Mouse (Mus musculus): ENCODE results near the gene Spg7. TPM values are rescaled to one million over a fixed set of nuclear protein-coding genes. Genes with fewer than 3 reads are reported as not detected.
"Not testable (repeated sequence)": the region's sequence is repeated elsewhere in the genome, so short reads cannot be mapped to it uniquely, and the experiment has no call there.

Spg7 gene
- polyA plus RNA-seq, 1 experiment from 2014 or later, result 34.2 TPM

GRCm38 (mm10) chr8:123043941-123044340, 18.8 kb upstream of the Spg7 start:
- no peak overlapping the region for H3K27ac ChIP-seq (ENCODE audit: low read depth, low read length)
- ATAC-seq (no peak), DNase-seq (ENCODE audit: low spot score) (no peak)
- no peak overlapping the region for H3K4me3 ChIP-seq (ENCODE audit: low read depth, low read length)
- H3K4me2 ChIP-seq (ENCODE audit: low read length), result no peak overlapping the region
- H3K9ac ChIP-seq (ENCODE audit: low read length), result no peak overlapping the region
- H3K9me3 ChIP-seq (replicated peaks; ENCODE audit: control insufficient read depth, low read length), result no peaks in the 10 kb centered on the region
- no peaks in the 10 kb centered on the region for H3K27me3 ChIP-seq (replicated peaks; ENCODE audit: control insufficient read depth, insufficient read depth, low read length)
- 0 out of 2 replicates have a peak, but pooled peaks cover 3% of the 10 kb centered on the region for H3K36me3 ChIP-seq (ENCODE audit: control insufficient read depth, insufficient read depth, low read length)
- peaks cover 26% of the 10 kb centered on the region for H3K4me1 ChIP-seq (ENCODE audit: control insufficient read depth, insufficient read depth, low read length)
- WGBS, result 91% methylated on average over 3 of the region's 3 CpGs

DNA sequence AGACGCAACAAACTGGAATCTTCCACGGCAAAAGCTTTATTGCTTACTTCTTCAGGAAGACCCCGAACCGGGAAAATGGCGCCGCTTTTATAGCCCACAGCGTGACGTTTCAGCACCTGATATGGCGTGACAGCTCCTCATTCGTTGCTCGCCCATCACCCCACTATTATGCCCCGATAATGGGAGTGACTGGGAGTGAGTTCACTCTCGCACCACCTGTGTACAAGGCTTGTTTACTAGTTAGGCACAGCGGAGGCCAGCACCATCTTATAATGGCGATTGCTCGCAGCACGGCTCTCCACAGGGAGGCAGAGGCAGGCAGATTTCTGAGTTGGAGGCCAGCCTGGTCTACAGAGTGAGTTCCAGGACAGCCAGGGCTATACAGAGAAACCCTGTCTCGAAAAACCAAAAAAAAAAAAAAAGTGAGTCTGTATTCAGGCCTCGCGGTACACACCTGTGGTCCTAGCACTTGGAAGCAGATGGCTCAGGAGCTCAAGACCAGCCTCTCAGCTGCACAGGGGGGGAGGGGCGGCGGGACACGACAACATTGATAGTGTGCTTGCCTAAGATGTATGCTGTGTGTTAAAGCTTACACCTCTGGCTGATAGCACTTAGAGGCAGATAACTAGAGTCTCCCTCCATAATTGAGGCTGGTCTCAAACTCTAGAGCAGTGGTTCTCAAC, 17.9 kb upstream of the Spg7 start:
- not testable (repeated sequence) for DNase-seq (ENCODE audit: low spot score); H3K4me2 ChIP-seq (ENCODE audit: low read length); H3K4me3 ChIP-seq (ENCODE audit: low read depth, low read length); H3K36me3 ChIP-seq (ENCODE audit: control insufficient read depth, insufficient read depth, low read length); H3K27ac ChIP-seq (ENCODE audit: low read depth, low read length); H3K9me3 ChIP-seq (replicated peaks; ENCODE audit: control insufficient read depth, low read length); H3K9ac ChIP-seq (ENCODE audit: low read length); ATAC-seq; H3K27me3 ChIP-seq (replicated peaks; ENCODE audit: control insufficient read depth, insufficient read depth, low read length)
- 95% methylated on average over 22 of the region's 23 CpGs for WGBS
- H3K4me1 ChIP-seq (ENCODE audit: control insufficient read depth, insufficient read depth, low read length), result peaks cover 16% of the 10 kb centered on the region

DNA sequence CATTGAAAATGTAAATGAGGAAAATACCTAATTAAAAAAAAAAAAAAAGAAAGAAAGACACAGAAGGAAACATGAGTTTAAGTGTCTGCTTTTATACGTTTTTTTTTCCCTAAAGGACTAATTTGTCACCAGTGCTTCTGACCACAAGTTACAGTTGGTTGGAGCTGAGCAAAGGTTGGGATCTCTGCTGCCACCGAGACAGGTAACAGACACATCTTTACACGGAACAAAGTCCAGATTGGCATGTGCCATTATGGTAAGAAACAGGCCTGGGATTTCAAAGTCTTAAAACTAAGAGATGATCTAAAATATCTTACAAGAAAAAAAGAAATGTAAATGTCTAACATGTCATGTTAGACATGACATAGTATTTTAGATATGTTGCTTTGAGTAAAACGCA, 16.0 kb upstream of the Spg7 start:
- no peaks in the 10 kb centered on the region for H3K9me3 ChIP-seq (replicated peaks; ENCODE audit: control insufficient read depth, low read length)
- peaks cover 7% of the 10 kb centered on the region for H3K4me1 ChIP-seq (ENCODE audit: control insufficient read depth, insufficient read depth, low read length)
- ATAC-seq, result no peak
- H3K9ac ChIP-seq (ENCODE audit: low read length), result no peak overlapping the region
- 78% methylated on average over 4 of the region's 4 CpGs for WGBS
- no peaks in the 10 kb centered on the region for H3K27me3 ChIP-seq (replicated peaks; ENCODE audit: control insufficient read depth, insufficient read depth, low read length)
- H3K4me3 ChIP-seq (ENCODE audit: low read depth, low read length), result no peak overlapping the region
- H3K4me2 ChIP-seq (ENCODE audit: low read length), result no peak overlapping the region
- 0 out of 2 replicates have a peak, but pooled peaks cover 3% of the 10 kb centered on the region for H3K36me3 ChIP-seq (ENCODE audit: control insufficient read depth, insufficient read depth, low read length)
- H3K27ac ChIP-seq (ENCODE audit: low read depth, low read length), result no peak overlapping the region
- DNase-seq (ENCODE audit: low spot score), result no peak

DNA sequence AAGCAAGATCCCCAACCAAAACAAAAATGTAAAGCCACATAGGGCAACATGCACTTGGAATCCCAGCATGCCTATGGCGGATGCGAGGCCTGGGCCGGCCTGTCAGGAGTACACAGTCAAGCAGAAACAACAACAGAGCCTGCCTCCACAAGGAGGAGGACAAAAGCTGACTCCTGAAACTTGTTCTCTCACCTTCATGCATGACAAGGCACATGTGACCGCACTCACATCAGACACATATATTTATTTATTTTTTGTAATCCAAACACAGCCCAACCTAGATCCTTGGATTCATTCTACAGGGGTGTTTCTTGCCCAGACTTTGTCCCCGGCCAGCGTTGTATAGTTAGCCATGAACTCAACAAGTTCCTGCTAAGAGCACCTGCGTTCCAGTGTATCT, 14.9 kb upstream of the Spg7 start:
- ATAC-seq (no peak), DNase-seq (ENCODE audit: low spot score) (no peak)
- no peaks in the 10 kb centered on the region for H3K9me3 ChIP-seq (replicated peaks; ENCODE audit: control insufficient read depth, low read length)
- WGBS, result 90% methylated on average over 7 of the region's 7 CpGs
- H3K9ac ChIP-seq (ENCODE audit: low read length), result no peak overlapping the region
- no peak overlapping the region for H3K27ac ChIP-seq (ENCODE audit: low read depth, low read length)
- H3K27me3 ChIP-seq (replicated peaks; ENCODE audit: control insufficient read depth, insufficient read depth, low read length), result no peaks in the 10 kb centered on the region
- H3K4me1 ChIP-seq (ENCODE audit: control insufficient read depth, insufficient read depth, low read length), result peaks cover 7% of the 10 kb centered on the region
- no peak overlapping the region for H3K4me3 ChIP-seq (ENCODE audit: low read depth, low read length)
- H3K36me3 ChIP-seq (ENCODE audit: control insufficient read depth, insufficient read depth, low read length), result 0 out of 2 replicates have a peak, but pooled peaks cover 3% of the 10 kb centered on the region
- H3K4me2 ChIP-seq (ENCODE audit: low read length), result no peak overlapping the region

GRCm38 (mm10) chr8:123048402-123048801, 14.3 kb upstream of the Spg7 start:
- no peak for DNase-seq (ENCODE audit: low spot score)
- WGBS, result 87% methylated on average over 7 of the region's 7 CpGs
- Histone ChIP-seq H3K27me3 (replicated peaks; ENCODE audit: control insufficient read depth, insufficient read depth, low read length) (no peaks in the 10 kb centered on the region), H3K36me3 (ENCODE audit: control insufficient read depth, insufficient read depth, low read length) (0 out of 2 replicates have a peak, but pooled peaks cover 3% of the 10 kb centered on the region), H3K27ac (ENCODE audit: low read depth, low read length) (no peak overlapping the region), H3K9me3 (replicated peaks; ENCODE audit: control insufficient read depth, low read length) (no peaks in the 10 kb centered on the region), H3K9ac (ENCODE audit: low read length) (no peak overlapping the region), H3K4me3 (ENCODE audit: low read depth, low read length) (no peak overlapping the region), H3K4me2 (ENCODE audit: low read length) (no peak overlapping the region), H3K4me1 (ENCODE audit: control insufficient read depth, insufficient read depth, low read length) (peaks cover 3% of the 10 kb centered on the region)
- ATAC-seq, result no peak

- Histone ChIP-seq H3K27ac (ENCODE audit: low read depth, low read length) (no peak overlapping the region), H3K27me3 (replicated peaks; ENCODE audit: control insufficient read depth, insufficient read depth, low read length) (no peaks in the 10 kb centered on the region), H3K4me2 (ENCODE audit: low read length) (no peak overlapping the region), H3K9me3 (replicated peaks; ENCODE audit: control insufficient read depth, low read length) (no peaks in the 10 kb centered on the region), H3K9ac (ENCODE audit: low read length) (no peak overlapping the region), H3K4me1 (ENCODE audit: control insufficient read depth, insufficient read depth, low read length) (no peaks in the 10 kb centered on the region), H3K36me3 (ENCODE audit: control insufficient read depth, insufficient read depth, low read length) (no peaks in the 10 kb centered on the region), H3K4me3 (ENCODE audit: low read depth, low read length) (no peak overlapping the region)
- 75% methylated on average over 5 of the region's 5 CpGs for WGBS
- ATAC-seq, result no peak
- no peak for DNase-seq (ENCODE audit: low spot score)
Measured at GRCm38 (mm10) chr8:123051458-123051857, 11.3 kb upstream of the Spg7 start.

DNA sequence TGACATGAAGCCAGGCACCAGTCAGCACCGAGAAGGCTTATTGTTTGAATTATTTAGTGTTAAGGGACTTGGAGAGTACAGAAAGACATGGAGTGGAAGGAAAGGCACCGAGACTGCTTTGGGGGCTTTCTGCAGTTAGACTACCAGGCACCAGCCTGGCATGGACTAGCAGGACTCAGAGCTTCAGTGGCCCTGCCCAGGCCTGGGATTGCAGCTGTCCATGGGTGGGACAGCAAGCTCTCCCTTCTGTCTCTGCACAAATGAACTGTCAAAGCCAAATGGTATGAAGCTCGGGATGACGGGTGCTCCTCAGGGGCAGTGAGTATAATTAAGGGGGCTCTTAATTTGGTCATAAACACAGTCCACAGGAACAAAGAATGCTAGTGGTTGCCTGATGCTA, 1.3 kb downstream of the Spg7 start:
- 81% methylated on average over 4 of the region's 4 CpGs for WGBS
- Histone ChIP-seq H3K36me3 (ENCODE audit: control insufficient read depth, insufficient read depth, low read length) (peaks cover 4% of the 10 kb centered on the region; the same call in 1 of the 2 replicates), H3K27me3 (replicated peaks; ENCODE audit: control insufficient read depth, insufficient read depth, low read length) (no peaks in the 10 kb centered on the region), H3K9ac (ENCODE audit: low read length) (no peak overlapping the region), H3K27ac (ENCODE audit: low read depth, low read length) (no peak overlapping the region; the same call in 1 of the 2 replicates), H3K4me3 (ENCODE audit: low read depth, low read length) (no peak overlapping the region), H3K4me2 (ENCODE audit: low read length) (peak overlapping the region; percentile 83), H3K9me3 (replicated peaks; ENCODE audit: control insufficient read depth, low read length) (no peaks in the 10 kb centered on the region), H3K4me1 (ENCODE audit: control insufficient read depth, insufficient read depth, low read length) (peaks cover 8% of the 10 kb centered on the region; the same call in 1 of the 2 replicates)
- ATAC-seq (no peak), DNase-seq (ENCODE audit: low spot score) (no peak)

GRCm38 (mm10) chr8:123064809-123065213, 2.1 kb downstream of the Spg7 start:
- Histone ChIP-seq H3K27ac (ENCODE audit: low read depth, low read length) (peak overlapping the region; percentile 90), H3K9ac (ENCODE audit: low read length) (peak overlapping the region; percentile 87), H3K4me3 (ENCODE audit: low read depth, low read length) (peak overlapping the region; percentile 90), H3K27me3 (replicated peaks; ENCODE audit: control insufficient read depth, insufficient read depth, low read length) (no peaks in the 10 kb centered on the region), H3K4me1 (ENCODE audit: control insufficient read depth, insufficient read depth, low read length) (peaks cover 8% of the 10 kb centered on the region; the same call in 1 of the 2 replicates), H3K36me3 (ENCODE audit: control insufficient read depth, insufficient read depth, low read length) (peaks cover 4% of the 10 kb centered on the region; the same call in 1 of the 2 replicates), H3K4me2 (ENCODE audit: low read length) (peak overlapping the region; percentile 83), H3K9me3 (replicated peaks; ENCODE audit: control insufficient read depth, low read length) (no peaks in the 10 kb centered on the region)
- 1% methylated on average over 14 of the region's 14 CpGs for WGBS
- peak; percentile 22 for ATAC-seq
- no peak for DNase-seq (ENCODE audit: low spot score)
